Mouse (Mus musculus) left cerebral cortex, adult 18-20 months (tissue): ENCODE results near the gene H2-Eb1. TPM values are rescaled to one million over a fixed set of nuclear protein-coding genes. Genes with fewer than 3 reads are reported as not detected.

ENCODE experiments used
- DNase-seq, 2 experiments: peaks; one replicate each; pipeline ENCODE4 v3.0.0; 2021 to 2022; ENCODE audit warnings: low spot score in 2 of 2, mixed read lengths in 1 of 2
- long read RNA-seq, 2 experiments: library from polyadenylated mRNA; stranded (forward); transcript quantifications; one replicate each; pipeline ENCODE4 v2.0.0; 2021
- total RNA-seq, 2 experiments: library from RNA; stranded (reverse); gene quantifications; 2 replicates each; pipeline ENCODE4 v1.2.3; 2021

H2-Eb1 gene
- total RNA-seq: 1 to 10 TPM; 4.0 to 6.0 TPM
- long read RNA-seq, experiment 1, partial matches to known transcripts: 0 of 5 reads
- long read RNA-seq, experiment 1, other reads (novel, unspliced or antisense): 1 of 5 reads
- long read RNA-seq, experiment 2, partial matches to known transcripts: 0 of 3 reads
- long read RNA-seq, experiment 2, other reads (novel, unspliced or antisense): 0 of 3 reads

DNA sequence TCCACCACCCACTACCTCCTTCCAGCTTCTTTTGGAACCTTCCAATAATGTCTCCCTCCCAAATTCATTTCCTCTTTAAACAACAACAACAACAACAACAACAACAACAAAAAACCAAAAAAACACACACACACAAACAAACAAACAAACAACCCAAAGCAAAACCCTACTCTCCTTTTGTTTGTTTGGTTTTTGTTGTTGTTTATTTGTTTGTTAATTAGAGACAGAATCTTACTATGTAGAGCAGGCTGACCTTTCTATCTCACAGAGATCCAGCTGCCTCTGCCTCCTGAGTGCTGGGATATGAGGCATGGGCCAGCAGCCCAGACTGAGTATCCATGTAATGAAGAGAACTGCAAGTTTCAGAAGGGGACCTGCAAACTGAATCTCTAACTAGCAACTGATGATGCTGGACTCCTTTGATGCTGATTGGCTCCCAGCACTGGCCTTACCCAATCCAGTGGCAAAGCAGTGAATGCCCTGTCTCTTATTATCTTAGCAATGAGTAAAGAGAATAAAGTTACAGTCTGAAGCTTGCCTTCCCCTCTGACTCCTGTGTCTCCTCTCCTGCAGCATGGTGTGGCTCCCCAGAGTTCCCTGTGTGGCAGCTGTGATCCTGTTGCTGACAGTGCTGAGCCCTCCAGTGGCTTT, at the start of gene H2-Eb1:
H2-Eb1 (plus strand) TSS at position 488 of the 651 bp plus-strand sequence.
- DNase-seq: peak; percentile 83 to 85

DNA sequence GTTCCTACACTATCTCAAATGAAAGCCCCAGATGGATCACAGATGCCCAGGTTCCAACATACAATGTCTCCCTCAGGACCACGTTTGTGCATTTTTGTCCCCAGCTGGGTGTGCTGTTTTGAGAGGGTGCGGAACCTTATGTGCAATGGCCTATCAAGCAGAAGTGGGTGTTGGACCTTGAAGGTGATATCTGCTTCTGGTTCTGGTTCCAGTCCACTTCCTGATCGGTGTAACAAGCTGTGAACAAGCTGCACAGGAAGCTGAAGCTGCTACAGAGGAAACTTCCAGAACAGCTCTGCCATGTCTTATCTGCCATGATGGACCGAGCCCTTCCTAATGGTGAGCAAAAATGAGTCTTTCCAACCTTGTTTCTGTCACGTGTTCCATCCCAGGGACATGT, 49.2 kb upstream of the H2-Eb1 start:
- no peak for DNase-seq

DNA sequence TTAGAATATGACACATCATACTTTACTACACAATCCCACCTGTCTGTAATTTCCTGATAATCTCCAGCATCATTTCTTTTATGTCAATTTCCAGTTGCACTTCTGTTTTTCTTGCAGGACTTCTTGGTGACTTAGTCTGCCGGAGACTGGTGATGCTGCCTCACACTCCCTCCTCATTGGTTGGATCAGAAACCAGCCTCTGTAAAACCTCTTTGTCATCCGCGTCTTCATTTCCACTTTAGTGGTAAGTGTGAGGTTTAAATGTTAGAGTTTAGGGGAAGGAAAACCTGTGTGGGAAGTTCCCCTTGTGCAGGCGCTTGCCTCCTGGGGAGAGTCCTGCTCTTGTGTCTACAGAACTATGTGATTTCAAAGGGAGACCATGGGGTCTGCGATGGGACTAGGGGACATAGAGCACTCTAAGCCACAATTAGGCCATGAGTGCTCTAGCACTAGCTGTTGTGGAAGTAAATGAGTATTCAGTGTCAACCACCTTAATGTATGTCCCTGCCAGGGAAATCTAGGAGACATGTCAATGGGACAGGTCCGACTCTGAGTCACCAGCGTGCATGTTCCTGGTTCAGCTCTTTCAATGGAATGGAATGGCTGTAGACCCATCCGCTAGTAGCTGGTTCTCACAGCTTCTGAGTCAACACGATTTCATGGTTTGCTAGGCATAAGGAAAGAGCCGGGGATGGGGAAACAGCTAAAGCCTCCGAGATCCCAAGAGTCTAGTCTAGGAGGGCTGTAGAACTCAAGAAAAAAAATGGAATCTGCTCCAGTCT, 47.9 kb upstream of the H2-Eb1 start, which contains the start of gene H2-Ab1:
H2-Ab1 (plus strand) TSS at position 96 of the 782 bp plus-strand sequence.
- DNase-seq: peak; percentile 78 to 84

DNA sequence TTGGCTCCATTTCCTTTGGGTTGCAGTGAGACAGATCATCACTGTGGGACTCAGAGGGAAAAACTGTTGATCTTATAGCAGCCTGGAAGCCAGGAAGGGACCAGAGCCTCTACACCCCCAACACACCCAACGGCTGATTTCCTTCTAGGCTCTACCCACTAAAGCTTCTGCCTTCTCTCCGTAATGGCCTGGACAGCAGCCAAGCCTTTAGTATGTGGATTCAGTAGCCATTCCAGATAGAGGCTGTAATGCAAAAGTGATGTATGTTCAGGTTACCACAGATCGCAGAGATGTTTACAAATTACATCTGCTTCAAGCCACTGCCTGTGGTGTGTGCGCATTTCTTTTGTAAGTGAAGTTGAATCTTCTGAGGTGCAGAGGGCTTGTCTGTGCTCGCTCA, 45.1 kb upstream of the H2-Eb1 start:
- no peak for DNase-seq

DNA sequence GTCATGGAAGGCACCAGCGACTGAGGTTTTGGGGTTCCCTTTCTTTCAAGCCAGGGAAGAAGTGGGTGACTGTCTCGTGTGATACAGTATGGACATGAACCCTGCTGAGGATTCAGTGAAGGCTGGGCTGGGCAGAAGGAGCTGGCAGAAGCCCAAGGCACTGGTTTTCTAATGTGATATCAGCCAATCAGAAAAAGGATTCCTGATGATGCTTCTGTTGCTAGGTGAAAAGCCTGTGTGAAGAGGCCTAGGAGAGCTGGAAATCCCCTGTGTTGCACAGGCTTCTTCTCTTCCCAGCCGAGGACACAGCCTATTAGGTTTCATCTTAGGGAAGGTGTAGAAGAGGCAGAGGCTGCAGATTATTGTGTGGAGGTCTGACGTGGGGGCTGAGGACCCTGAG, 44.2 kb upstream of the H2-Eb1 start:
- peak; percentile 51 to 60 for DNase-seq

DNA sequence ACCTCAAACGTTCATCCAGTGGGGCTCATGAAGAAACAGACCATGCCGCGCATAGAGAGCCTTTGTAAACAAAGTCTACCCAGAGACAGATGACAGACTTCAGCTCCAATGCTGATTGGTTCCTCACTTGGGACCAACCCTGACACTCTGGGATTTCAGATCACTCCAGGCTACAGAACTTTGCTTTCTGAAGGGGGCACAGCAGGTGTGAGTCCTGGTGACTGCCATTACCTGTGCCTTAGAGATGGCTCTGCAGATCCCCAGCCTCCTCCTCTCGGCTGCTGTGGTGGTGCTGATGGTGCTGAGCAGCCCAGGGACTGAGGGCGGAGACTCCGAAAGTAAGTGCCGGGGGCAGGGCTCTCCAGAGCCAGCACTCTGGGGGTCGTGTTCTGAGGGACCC, 42.6 kb upstream of the H2-Eb1 start:
- DNase-seq: peak; percentile 60 to 67

DNA sequence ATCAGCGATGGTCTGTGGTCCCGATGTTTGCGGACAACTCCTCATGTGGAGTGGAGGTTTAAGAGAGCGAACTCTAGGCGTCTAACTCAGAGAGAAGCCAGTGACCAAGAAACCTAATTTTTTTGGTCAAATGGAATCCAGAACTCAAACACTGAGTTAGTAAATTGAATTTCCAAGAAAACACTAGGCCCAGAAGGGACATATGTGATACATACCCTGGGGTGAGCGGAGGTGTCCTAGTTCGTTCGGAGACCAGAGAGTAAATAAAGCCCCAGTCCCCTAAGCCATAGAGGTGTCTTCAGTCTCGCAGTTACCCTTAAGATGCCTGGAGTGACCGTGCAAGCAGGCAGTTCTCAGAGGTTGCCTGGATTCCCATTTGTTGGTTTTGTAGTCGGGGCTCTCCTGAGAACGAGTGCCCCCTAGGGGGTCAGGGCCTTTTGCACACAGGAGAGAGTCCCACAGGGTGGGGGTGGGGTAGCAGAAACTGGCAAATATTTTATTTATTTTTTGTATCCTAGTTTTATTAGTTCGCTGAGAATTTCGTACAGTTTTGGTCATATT, 41.8 kb upstream of the H2-Eb1 start:
- DNase-seq: no peak

DNA sequence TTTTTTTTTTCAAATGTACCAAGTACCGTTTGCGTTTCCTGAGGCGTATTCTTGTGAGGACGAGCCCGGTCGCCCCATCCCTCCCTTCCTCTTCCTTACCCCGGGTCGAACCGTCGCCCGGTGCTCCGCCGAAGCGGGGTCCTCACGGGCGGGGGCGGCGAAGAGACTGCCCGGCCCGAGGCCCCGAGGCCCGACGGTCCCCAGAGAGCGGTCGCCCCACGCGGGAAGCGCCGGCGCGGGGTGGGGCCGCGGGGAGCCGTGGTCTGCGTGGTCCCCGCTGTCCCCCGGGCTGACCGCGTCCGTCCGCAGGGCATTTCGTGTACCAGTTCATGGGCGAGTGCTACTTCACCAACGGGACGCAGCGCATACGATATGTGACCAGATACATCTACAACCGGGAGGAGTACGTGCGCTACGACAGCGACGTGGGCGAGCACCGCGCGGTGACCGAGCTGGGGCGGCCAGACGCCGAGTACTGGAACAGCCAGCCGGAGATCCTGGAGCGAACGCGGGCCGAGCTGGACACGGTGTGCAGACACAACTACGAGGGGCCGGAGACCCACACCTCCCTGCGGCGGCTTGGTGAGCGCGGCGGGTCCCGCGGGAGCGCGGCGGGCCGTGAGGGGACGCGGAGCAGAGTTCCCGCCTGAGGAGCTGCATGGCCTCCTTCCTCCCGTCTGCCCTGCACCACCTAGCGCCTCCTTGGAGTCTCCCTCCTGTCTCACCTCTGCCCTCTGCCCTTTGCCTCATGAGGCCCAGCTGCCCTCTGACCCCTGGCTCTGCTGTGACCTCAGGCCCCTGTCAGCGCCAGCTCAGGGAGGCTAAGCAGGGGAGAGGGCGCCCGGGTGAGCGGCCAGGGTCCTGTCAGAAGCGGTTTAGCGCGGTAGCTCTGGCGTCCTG, 41.0 kb upstream of the H2-Eb1 start:
- DNase-seq: peak in 1 of 2 experiments; percentile 7

DNA sequence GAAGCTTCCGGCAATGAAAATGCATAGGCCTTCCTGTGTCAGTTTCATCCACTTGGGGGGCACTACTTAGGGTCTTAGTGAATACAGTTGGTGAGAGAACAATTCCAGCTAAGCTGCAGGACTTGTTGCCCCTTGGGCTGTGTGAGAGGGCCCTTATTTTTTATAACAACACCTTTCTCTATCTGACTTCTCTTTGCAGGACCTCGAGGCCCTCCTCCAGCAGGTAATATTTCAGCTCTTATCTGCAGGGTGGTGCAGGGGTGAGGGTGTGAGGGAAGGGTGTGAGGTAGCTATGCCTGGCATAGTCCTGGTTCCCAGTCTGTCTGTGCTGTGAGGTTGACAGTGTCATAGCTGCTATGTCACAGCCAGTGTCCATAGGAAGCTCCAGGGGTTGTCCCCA, 37.4 kb upstream of the H2-Eb1 start:
- no peak for DNase-seq

DNA sequence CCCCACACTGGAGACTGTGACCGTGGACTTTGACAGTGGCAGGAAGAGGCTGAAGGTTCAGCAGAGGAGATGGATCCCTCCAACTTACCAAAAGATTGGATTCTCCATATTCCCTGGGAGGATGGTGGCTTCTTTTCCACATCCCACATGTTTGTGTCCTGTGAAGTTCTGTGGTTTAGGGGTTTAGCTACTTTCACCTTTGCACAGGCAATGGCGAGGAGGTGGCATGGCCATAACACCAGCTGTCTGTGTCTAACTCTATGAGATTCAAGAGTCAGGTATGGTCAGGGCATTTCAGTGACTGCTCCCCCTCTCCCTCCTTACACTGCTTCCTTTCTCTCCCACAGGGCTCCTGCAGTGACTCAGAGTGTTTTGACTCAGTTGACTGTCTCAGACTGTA, 36.9 kb upstream of the H2-Eb1 start:
- no peak for DNase-seq

DNA sequence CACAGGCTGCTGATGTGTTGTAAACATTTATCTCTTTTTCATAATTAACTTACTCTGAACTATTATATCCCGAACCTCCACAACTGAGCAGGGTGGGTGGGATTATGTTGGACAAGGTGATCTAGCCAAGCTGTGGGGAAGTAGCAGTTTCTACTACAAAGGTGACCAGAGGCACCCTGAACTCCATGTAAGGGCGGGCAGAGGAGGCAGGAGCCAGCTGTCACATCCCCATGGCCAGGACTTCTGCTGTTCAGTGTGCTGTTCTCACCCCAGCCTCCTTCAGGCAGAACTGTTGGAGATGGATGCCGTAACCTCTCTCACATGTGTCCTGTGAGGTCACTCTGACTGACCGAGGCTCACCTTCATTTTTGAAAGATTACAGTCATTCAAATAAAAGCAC, 35.9 kb upstream of the H2-Eb1 start:
- DNase-seq: no peak

DNA sequence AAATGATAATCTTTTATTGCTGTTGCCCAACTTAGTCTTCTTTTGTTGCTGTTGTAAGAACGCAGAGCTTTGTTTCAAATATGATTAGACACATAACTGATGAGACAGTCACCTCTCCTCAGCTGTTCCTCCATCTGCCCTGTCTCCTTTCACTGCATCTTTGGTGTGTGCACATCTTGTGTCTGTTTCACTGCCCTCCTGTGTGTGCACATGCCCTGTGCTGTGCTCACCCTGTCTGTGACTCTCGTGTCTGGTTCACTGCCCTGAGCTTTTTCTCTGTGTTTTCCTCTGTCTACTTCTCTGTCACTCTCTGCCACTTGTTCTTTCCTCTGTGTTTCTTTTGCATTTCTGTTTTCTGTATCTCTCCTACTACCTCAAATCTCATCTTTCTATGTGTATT, 35.4 kb upstream of the H2-Eb1 start:
- no peak for DNase-seq

DNA sequence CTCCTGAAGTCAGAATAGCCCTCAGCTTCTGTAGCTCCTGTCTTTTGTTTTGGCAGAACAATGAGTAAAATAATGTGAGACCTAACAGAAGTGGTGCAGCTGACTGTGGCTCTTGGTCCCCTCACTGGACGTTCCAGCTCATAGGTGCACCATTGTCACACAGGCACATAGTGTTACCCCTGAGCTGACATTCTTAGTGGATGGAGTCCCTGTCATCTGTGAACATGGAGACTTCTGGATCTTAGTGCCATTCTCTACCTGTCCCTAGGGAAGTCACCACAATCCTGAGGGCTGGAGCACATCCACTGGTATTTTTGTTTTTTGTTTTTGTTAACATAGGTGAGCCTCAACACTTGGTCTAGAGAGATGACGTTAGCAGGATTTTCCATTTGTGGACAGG, 34.7 kb upstream of the H2-Eb1 start:
- DNase-seq: no peak

DNA sequence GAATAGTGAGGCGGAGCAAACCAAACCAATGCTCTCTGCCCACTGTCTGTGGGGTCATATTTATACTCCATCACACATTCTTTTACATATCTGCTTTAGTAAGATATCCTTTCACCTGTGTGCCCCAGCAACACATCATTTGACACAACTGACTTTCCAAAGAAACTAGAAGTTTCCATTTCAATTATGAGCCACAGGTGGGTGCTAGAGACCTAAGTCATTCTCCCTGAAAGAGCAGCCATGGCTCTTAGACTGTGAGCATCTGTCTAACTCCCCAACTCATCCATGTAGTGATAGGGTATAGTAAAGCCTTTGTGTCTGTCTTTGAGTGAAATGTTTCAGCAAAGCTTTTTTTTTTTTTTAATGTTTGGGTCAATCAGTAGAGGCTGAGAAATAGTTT, 33.6 kb upstream of the H2-Eb1 start:
- no peak for DNase-seq

DNA sequence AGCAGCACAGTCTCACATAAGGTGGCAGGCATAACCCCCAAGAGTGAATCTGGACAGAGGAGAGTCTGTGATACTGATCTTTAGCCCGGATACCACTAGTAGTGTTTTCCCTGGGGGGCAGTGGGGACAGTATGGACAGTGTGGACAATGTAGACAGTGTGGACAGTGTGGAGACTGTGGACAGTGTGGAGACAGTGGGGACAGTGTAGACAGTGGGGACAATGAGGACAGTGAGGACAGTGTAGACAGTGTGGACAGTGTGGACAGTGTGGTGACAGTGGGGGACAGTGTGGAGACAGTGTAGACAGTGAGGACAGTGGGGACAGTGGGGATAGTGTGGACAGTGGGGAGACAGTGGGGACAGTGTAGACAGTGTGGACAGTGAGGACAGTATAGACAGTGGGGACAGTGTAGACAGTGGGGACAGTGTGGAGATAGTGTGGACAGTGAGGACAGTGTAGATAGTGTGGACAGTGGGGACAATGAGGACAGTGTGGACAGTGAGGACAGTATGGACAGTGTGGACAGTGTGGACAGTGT, 25.1 kb upstream of the H2-Eb1 start:
- no peak for DNase-seq

DNA sequence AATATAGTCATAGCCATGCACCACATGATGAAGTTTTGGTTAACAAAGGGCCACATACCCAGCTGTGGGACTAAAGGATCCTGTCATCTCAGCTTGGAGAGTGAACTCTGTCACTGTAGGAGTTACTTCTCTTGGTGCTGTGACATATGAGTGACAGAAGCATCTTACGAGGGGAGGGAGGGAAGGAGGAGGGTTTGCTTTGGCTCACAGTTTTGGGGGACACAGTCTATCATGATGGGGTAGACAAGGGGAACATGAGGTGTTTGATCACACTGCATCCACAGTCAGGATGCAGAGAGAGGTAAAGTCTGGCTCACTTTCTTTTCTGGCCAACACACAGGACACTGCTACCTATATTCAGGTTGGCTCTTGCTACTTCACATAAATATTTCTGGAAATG, 23.8 kb upstream of the H2-Eb1 start:
- DNase-seq: no peak

DNA sequence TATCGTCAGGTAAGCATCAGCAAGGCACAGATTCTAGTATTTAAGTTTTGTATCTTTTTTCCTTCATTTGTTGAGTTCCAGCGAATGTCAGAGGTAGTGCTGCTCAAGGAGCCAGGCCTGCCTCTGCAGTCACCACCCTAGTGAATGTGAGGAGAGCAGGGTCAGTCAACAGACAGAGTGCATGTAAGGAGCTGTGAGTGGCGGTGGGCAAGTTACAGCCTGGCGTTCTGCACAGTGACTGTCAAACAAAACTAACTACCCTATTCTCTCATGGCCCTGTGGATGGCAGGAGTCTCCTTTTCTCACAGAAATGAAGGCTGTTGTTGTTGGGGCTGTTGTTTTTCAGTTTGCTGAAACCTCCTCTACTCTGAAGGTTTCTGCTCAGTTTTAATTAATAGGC, 20.3 kb upstream of the H2-Eb1 start:
- DNase-seq: no peak

DNA sequence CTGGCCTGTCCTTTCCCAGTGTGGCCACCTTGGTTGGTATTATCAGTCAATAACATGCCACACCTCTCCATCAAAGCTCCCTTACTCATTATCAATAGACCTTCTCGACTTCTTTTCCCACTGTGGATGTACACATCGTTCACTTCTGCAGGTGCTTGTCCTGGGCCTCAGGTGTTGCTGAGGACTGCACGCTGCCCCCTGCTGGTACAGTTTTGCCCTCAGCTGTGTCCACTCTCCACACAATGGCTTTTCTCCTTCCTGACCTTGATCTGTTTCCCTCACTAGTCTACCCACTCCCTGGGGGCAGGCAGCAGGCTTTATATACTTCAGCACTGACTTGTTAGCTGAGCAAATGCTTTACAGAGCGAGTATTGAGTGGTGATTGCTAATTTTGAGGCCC, 19.8 kb upstream of the H2-Eb1 start:
- DNase-seq: no peak

DNA sequence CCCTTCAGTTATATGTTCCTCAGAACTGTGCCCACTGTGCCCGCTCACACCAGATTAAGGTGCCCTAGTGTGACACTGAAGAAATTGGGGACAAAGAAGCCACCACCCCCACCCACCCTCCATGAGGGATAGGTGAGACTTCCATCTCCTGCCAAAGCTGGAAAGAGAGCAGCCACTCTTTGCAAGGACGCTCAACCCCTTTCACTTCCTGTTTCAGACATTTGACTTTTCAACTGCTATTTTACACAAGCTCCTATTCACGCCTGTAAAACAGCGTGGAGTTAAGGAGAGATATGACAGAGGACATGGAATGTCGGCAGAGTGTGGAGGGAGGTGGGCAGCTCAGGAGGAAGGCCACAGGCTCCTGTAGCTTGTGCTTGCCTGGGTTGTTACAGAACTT, 19.2 kb upstream of the H2-Eb1 start:
- DNase-seq: no peak

DNA sequence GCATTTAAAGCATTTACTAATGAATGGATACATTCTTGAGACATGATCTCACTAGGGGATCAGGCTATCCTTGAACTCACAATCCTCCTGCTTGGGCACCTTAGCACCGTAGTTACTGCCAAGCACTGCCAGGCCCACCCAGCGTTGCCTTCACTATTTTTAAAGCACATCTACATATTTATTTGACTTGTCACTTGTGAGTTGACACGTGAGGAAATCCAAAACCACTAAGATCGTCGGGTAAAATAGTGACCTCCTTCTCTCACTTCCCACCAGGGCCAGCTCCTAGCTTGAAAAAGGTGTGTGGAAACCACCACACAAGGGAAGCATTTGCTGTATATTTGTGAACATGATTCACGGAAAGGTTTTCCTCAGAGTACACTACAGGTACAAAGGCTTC, 18.7 kb upstream of the H2-Eb1 start:
- DNase-seq: no peak

DNA sequence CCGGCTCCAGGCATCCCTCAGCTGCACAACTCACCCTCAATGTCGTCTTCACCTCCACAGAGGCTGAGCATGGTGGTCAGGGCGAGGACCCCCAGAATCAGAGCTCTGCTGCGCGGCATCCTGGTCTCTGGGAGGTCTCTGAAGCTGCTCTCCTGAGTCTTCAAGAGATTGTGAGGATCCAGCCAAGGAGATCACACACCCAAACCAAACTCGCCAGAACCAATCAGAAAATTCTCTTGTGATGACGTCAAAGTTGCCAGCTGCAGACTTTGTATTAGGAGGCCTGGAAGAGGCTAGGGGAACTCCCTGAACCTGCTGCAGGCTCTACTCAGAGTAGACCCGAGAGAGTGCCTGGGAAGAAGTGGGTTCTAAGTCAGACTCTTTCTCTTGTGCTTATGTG, 18.0 kb upstream of the H2-Eb1 start, which contains the start of gene H2-Aa:
H2-Aa (minus strand) TSS at position 176 of the 400 bp plus-strand sequence.
- DNase-seq: peak; percentile 74 to 79
